Mouse (Mus musculus) liver, embryonic 14.5 days (tissue): Measurements from ENCODE around the gene Trmt2a.

Experiments
- CTCF ChIP-seq: IDR thresholded peaks from 2 replicates; pipeline ENCODE4 v1.5.1; 2016; ENCODE audit warnings: antibody characterized with exemption, low read depth, control low read depth
- EP300 ChIP-seq: IDR thresholded peaks from 2 replicates; pipeline ENCODE4 v1.6.1; 2016; ENCODE audit warnings: antibody characterized with exemption, low read depth

- TF ChIP-seq CTCF (no peak), EP300 (no peak)
Observed at GRCm38 (mm10) chr16:18202061-18202460, 46.4 kb upstream of the Trmt2a start.
